Mouse (Mus musculus) inflammation-experienced regulatory T-cells, adult 6 months (primary cell): ENCODE measurements at regions not wholly inside any gene's neighbourhood (a gene's known extent, or its start where the extent isn't known, plus 50 kb on each side); places are given as distances from the start of the nearest gene placed in this dataset.
A peak's percentile ranks its signal among the peaks of the same experiment; 100 is the strongest.
"Not testable (repeated sequence)": the region's sequence is repeated elsewhere in the genome, so short reads cannot be mapped to it uniquely, and the experiment has no call there.

Experiments used
- ATAC-seq: one replicate; pipeline ENCODE4 v1.8.0; 2017

DNA sequence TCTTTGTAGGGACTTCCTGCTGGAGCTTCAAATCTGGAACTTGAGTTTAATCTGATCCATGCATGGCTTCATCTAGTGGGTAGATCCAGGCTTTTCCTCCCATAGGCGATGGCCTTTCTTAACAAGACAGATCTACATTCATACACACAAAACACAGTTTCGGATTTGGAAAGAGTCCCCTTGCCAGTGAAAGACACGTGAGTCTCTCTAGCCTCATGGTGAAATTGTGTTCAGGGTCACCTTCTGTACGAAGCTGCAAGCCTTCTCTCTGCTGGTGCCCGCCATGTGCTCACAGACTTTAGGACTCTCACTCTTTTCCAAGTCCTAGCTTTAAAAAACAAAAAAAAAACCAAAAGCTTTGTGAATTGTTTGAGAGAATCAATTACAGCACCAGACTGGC, 51.4 kb upstream of the Dlx2 start:
- ATAC-seq: no peak

- ATAC-seq: peak; percentile 38
Measured at GRCm38 (mm10) chr2:71598368-71598767, 51.8 kb upstream of the Dlx2 start.

- ATAC-seq: peak; percentile 94
Measured at GRCm38 (mm10) chr2:71598778-71599177, 52.2 kb upstream of the Dlx2 start.

DNA sequence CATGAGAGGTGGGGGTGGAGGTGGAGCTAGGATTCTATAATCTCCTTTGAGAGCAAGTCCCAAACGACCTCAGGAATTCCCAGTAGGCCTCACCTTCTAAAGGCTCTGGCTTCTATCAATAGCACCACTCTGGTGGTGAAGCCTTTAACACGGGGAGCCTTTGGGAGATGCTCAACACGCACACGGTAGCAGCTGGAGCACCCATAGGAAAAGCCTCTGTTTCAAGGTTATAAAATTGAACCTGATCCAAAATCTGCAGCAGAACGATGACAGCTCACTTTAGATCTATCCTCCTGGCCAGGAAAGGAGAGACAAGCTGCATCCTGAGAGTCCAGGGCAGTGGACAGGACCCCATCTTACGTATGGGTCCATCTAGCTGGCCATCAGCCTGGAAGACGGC, 53.7 kb upstream of the Dlx2 start:
- ATAC-seq: no peak

DNA sequence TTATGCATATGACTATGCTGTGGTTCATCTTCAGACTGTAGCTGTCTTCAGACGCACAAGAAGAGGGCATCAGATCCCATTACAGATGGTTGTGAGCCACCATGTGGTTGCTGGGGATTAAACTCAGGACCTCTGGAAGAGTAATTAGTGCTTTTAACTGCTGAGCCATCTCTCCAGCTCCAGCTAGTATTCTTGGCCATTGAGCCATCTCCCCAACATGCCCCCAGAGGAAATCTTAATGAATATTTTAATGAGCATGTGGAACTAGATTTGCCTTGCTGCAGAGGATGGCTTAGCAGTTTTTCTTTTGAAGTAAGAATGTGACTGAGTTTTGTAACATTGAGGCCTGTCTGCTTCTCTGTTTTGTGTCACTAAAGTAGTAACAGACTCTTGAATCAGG, 54.4 kb upstream of the Dlx2 start:
- ATAC-seq: no peak

GRCm38 (mm10) chr2:71603796-71604195, 57.2 kb upstream of the Dlx2 start:
- ATAC-seq: not testable (repeated sequence)

GRCm38 (mm10) chr2:71605606-71606005, 59.1 kb upstream of the Dlx2 start:
- no peak for ATAC-seq

DNA sequence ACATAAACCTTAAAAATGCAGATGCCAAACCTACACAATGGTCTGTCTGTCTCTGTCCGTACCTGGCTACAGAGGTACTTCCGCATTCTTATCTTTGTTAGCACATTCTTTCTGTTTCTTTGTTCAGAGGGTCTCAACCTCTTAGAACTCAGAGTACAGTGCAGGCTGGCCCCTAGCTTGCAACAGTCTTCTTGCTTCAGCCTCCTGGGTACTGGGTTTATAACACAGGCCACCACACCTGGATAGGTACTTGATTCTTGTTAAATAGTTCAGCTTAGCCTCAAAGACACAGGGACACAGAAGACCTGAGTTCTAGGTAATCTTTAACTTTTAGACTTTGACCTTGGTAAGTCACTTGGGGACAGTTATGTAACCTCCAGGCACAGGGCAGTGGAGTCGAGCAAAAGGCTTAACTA, 60.5 kb upstream of the Dlx2 start:
- no peak for ATAC-seq

DNA sequence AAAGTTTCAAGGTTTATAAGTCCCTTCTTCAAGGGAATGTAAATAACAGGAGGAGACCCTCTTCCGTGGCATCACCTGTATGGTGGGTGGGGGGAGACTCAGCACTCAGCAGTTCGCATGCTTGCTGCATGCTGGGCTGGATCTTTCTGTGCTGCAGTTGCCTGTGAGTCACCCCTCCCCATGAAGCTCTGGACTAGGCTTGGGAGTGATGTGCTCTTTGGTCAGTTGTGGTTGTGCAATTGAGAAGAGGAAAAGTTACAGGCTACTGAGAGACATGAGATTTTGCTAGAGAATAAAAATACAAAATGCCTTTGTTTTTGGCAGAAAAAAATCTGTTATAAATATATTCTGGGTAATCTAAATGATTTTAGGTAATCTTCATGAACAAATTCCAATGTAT, 66.7 kb upstream of the Dlx2 start:
- ATAC-seq: no peak

DNA sequence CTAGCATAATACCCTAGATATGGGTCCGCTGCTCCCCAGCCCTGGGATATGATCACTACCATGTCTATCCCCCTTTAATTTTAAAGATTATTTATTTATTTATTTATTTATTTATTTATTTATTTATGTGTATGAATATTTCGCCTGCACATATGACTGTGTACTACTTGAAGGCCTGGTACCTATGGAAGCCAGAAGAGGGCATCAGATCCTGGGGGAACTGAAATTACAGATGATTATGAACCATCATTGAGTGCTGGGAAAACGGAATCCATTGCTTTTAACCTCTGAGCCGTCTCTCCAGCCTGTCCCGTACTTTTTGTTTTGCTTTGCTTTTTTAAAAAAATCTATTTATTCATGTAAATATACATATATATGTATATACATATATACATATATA, 70.0 kb upstream of the Dlx2 start:
- ATAC-seq: no peak

- ATAC-seq: no peak
Measured at GRCm38 (mm10) chr2:71621458-71621857, 74.9 kb upstream of the Dlx2 start.

DNA sequence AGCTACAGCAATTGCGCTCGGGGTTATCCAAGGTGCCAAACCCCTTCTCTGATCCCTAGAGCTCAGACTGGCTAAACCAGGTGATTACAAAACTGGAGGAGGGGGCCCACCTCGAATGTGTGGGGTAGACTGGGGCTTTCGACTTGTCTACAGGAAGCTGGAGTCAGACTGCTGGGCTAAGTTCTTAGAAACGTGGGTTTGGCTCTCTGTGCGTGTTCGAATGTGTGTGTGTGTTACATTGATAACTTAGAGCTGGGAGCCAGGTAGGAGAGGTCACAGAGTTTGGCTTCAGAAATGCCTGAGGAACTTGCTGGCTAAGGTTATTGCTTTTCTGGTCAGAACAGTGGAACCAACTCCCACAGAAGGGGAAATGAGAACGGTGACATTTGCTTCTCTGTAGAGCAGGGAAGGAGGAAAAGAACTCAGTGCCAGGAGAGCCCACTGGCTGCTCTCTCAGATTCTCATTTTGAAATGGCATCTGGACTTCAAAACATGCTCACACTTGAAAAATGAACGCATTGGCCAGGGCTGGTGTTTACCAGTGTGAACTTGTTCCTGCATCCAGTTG, 76.1 kb upstream of the Dlx2 start:
- no peak for ATAC-seq

GRCm38 (mm10) chr2:71623134-71623533, 76.6 kb upstream of the Dlx2 start:
- ATAC-seq: no peak

DNA sequence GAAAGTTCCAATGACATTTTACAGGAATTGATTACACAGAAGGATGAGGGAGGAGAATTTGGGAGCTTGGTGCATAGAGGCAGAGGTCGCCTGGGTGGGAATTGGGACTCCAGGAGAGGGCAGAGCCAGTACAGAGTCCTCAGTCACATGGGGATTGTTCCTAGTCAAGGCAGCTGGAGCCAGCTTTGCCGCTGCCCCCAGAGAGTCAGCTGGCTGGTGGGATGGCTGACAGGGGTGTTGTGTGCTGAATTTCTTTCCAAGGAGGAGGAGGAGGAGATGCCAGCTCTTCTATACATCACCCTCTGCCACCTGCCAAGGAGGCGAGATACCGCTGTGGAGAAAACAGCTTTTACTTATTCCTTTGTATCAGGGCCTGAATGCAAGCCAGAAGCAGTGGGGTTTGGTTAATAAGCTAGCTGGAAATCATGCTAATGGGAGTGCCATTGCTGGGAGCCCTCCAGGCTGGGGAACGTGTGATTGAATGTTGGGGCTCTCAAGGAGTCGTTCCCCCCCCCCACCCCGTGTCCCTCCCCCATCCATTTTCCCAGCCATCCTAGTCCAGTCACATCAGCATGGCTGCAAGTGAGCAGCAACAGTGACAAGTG, 78.8 kb upstream of the Dlx2 start:
- ATAC-seq: no peak

DNA sequence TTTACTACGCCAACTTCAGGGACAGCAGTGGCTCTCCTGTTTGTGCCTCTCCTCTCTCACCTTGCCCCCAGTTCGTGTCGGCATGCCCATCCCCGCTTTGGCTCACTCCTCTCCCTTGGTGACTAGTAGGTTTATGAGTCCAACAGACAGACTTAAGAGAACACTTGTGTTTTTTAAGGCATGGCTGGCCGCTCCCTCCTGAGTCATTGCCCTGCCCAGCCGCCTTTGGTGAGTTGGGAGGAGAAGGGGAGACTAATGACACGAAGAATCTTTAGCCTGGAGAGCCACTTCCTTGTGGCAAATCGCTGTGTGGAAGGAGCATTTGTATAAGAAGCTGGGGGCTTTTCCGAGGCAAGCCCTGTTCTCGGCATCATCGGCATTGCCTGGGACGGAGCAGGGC, 79.8 kb upstream of the Dlx2 start:
- no peak for ATAC-seq

DNA sequence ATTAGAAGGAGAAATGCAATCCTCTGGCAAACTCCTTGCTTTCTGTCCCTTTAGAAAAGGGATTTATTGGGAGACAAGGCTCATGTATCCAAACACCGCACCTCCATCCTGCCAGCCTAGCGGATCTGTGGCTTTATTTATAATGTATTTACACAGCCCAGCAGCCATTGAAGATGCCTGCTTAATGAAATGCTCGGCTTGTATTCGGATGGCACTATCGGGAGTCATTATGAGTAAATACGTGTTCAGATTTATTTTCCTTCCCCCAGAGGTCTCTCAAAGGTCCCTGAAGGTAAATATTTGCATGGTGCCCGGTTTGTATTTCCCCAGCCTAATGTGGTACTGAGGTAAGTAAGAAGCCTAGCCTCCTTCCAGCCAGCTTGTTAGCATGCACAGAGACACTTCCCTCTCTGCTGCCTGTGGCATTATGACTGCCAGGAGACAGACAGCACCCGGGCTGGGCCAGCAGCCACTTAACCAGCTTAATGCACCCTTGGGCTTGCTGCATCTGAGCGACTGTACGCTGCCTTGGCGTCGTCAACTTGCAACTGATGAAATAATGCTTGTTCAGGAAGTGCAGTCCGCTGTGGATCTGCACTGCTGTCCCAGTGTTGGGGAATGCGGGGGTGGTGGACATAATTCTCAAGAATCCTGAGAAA, 80.7 kb upstream of the Dlx2 start:
- no peak for ATAC-seq

GRCm38 (mm10) chr2:71628821-71629220, 82.3 kb upstream of the Dlx2 start:
- no peak for ATAC-seq

DNA sequence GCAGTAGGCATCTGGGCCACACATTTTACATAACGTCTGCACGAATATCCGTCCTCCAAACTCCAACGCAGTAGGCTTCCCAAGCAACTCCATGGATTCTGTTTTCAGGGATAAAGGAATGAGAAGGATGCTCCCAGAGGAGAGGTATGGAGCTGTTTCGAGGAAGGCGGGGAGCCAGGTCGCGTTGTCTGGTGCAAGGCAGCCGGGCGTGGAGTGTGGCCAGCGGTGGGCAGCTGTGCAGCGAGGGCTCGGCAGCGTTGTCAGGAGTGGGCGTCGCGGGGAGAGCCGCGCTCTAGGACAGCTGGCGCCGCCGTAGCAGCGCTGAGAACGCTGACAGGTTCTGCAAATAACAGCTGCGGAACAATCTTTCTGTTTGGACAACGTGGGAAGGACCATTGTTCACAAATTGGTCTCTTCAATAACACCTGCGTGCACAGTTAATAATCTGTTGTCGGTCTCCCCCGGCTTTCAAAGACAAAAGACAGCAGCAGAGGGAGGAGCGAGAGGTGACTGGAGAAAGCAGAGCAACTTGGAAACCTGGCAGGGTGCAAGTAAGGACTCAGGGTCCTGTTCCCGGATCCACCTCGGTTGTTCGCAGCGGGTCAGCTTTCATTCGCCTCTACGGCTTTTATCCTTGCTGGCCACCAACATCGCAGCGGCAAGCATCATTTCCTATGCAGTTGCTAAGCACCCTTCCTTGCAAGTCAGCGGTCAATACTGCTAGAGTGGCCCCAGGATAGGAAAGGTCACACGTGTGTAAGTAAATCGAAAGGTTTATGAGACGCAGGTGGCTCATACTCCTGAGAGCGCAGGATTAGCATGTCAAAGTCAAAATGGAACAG, 83.0 kb upstream of the Dlx2 start:
- no peak for ATAC-seq

DNA sequence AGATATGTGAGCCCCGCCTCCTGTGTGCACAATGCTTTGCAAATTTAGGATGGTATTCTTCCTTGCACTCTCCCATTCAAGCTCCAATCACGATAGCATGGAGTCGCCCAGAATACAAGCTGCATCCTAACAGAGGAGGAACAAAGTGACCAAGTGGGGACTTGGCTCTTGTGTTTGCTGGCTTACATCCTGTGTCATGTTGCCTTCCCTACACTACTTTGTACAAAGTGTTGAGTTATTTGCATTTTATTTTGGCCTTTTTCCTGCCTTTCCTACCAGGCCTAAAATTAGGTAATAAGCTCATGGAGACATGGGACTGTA, 83.5 kb upstream of the Dlx2 start:
- ATAC-seq: no peak

DNA sequence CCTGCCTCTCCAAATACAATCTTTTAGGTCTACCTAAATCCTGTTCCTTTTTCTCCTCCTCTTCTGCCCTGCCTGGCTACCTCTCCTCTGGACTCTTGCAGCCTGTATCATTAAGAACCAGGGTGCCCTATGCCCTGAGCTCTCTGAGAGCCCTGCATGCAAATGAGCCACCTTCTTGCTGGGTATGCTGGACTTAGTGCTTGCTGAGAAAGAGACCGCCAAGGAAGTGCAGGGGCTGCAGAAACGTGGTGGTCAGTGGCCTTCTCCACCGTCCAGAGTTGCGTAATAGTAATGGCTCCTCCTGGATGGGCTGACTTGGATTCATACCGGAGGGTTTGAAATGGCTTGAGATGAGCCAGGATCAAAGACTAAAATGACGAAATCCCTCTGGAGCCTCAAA, 86.9 kb upstream of the Dlx2 start:
- ATAC-seq: no peak

DNA sequence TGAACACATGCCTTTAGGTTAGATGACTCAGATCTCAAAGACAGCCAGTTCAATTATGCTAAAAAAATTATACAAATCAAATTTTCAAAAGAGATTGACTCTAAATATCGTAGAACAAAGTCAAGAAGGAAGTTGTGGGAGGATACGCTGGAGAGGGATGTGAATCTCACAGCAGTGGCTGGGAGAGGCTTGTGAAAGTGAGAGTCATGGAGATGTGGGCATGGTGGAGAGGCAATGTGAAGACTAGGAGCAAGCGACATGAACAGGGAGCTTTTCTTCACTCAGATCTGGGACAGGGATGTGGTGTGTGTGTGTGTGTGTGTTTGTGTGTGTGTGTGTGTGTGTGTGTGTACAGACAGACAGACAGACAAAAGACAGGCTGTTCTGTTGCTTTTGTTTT, 87.9 kb upstream of the Dlx2 start:
- ATAC-seq: no peak

DNA sequence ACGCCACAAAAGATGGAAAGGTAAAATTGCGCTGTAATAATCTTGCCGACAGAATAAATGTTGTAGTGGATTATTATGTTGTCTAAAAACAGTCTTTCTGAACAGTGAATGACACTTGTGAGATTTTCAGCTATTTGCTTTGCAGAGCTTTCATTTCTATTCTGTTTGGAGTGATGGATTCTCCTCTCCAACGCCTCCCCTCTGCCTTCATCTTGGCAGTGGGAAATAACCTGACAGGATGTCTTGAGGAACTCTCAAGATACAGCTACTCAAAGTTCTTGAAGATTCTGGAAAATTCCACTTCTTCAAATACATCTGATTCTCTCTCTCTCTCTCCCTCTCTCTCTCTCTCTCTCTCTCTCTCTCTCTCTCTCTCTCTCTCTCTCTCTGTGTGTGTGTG, 89.6 kb upstream of the Dlx2 start:
- no peak for ATAC-seq

DNA sequence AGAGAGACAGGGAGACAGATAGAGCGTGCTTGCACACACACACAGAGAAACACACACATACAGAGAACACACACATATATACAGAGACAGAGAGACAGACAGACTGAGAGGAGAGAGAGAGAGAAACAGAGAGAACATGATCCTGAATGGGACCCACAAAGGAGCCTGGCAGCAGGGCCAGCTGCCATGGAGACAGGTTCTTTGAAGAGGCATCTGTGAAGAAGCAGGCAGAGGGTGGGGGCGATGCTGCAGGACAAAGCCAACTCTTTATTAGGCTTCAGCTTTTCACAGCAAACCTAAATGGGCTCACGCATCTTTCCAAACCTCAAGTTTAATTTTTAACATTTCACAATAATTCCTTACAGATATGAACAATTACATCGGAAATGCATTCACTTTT, 90.0 kb upstream of the Dlx2 start:
- no peak for ATAC-seq

DNA sequence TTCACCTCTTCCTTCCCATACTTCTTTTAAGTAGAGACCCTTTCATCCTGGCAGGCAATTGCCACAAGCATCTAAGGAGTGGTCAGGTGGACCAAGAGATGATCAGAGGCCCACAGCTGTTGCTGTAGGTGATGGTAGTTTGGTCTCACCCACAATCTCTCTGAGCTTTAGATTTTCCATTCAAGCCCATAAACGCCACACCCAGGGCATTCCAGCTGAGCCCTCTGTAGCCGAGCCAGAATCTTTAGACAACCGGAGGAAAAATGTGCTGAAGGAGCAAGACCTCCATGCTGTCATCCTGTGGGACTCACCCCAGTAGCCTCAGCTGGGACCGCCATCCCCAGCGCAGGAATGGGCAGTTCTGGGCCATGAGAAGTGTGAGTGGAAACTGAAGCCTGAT, 93.7 kb upstream of the Dlx2 start:
- ATAC-seq: no peak
